Mouse (Mus musculus) kidney, postnatal 0 days (tissue): ENCODE data around the gene Rbm38. TPM values are rescaled to one million over a fixed set of nuclear protein-coding genes. Genes with fewer than 3 reads are reported as not detected.

Experiments used
- ATAC-seq: fragments of 200-750 bp; cut with Nextera tagmentation; replicated peaks from 2 replicates; pipeline ENCODE4 v1.8.0; 2017; ENCODE audit warnings: low read depth, moderate number of reproducible peaks, moderate TSS enrichment, moderate library complexity; ENCODE audit not compliant: low FRiP score
- DNase-seq: peaks from one replicate; pipeline ENCODE4 v3.0.0-alpha.2; 2016; ENCODE audit warnings: low spot score
- H3K27ac ChIP-seq: fragments of 300-500 bp; sonication (generic); 2 replicates; pipeline ENCODE4 v1.5.1; 2014; ENCODE audit warnings: mild to moderate bottlenecking
- H3K27me3 ChIP-seq: fragments of 300-500 bp; sonication (generic); 2 replicates; pipeline ENCODE4 v1.6.1; 2014; ENCODE audit warnings: low read length, mixed read lengths; ENCODE audit not compliant: insufficient read depth
- H3K36me3 ChIP-seq: fragments of 300-500 bp; sonication (generic); 2 replicates; pipeline ENCODE4 v1.6.1; 2014; ENCODE audit warnings: low read length, mixed read lengths; ENCODE audit not compliant: insufficient read depth
- H3K4me1 ChIP-seq: fragments of 300-500 bp; sonication (generic); replicated peaks from 2 replicates; pipeline ENCODE4 v1.6.1; 2014; ENCODE audit warnings: antibody characterized with exemption, low read length, mixed read lengths; ENCODE audit not compliant: insufficient read depth
- H3K4me2 ChIP-seq: fragments of 300-500 bp; sonication (generic); 2 replicates; pipeline ENCODE4 v1.6.1; 2014; ENCODE audit warnings: mild to moderate bottlenecking, low read length, moderate library complexity, mixed read lengths
- H3K4me3 ChIP-seq: fragments of 300-500 bp; sonication (generic); replicated peaks from 2 replicates; pipeline ENCODE4 v1.5.1; 2014; ENCODE audit warnings: low read depth, low read length
- H3K9ac ChIP-seq: fragments of 300-500 bp; sonication (generic); 2 replicates; pipeline ENCODE4 v1.6.1; 2014; ENCODE audit warnings: low read depth, low read length
- H3K9me3 ChIP-seq: fragments of 300-500 bp; sonication (generic); replicated peaks from 2 replicates; pipeline ENCODE4 v1.6.1; 2016; ENCODE audit warnings: low read length, inconsistent platforms, mixed read lengths
- CTCF ChIP-seq: IDR thresholded peaks from 2 replicates; pipeline ENCODE4 v1.5.1; 2016; ENCODE audit warnings: antibody characterized with exemption, low read depth, mild to moderate bottlenecking, moderate library complexity
- WGBS: fragments of 180-500 bp; shearing (Covaris S2); extraction: QIAGEN DNeasy Blood & Tissue Kit; methylation state at CpG from one replicate; pipeline ENCODE4 v1.1.7; 2014; 5-methylcytosine and 5-hydroxymethylcytosine counted together
- polyA plus RNA-seq: library from polyadenylated mRNA; unstranded; fragments of >200 nt; fragmentation: Nextera tagmentation; extraction: Ambion mirVana; gene quantifications from 2 replicates; pipeline ENCODE4 v1.2.1, GENCODE M21; 2015

The Rbm38 gene
- polyA plus RNA-seq, 1 experiment from 2014 or later, result 20.9 TPM

DNA sequence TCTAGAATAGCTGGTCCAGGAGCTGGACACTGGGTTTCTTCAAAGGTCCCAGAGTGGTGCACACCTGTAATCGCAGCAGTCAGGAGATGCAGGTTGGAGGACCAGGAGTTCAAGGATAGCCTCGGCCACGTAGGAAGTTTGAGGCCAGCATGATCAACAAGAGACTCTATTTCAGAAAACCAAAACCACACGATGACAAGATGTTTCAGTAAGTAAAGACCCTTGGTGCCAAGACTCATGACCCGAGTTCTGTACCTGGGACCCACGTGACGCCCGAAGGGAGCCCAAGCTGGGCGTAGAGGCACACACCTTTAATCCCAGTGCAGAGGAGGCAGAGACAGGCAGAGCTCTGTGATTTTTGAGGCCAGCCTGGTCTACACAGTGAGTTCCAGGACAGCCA is 62.8 kb downstream of the Rbm38 start:
- Histone ChIP-seq H3K4me1 (no peaks in the 10 kb centered on the region), H3K27ac (no peak overlapping the region), H3K27me3 (no peaks in the 10 kb centered on the region), H3K9me3 (no peaks in the 10 kb centered on the region), H3K4me2 (no peak overlapping the region), H3K36me3 (no peaks in the 10 kb centered on the region), H3K4me3 (no peak overlapping the region), H3K9ac (no peak overlapping the region)
- no peak for TF ChIP-seq CTCF
- no peak for DNase-seq
- WGBS, result 84% methylated on average over 9 of the region's 9 CpGs
- no peak for ATAC-seq

DNA sequence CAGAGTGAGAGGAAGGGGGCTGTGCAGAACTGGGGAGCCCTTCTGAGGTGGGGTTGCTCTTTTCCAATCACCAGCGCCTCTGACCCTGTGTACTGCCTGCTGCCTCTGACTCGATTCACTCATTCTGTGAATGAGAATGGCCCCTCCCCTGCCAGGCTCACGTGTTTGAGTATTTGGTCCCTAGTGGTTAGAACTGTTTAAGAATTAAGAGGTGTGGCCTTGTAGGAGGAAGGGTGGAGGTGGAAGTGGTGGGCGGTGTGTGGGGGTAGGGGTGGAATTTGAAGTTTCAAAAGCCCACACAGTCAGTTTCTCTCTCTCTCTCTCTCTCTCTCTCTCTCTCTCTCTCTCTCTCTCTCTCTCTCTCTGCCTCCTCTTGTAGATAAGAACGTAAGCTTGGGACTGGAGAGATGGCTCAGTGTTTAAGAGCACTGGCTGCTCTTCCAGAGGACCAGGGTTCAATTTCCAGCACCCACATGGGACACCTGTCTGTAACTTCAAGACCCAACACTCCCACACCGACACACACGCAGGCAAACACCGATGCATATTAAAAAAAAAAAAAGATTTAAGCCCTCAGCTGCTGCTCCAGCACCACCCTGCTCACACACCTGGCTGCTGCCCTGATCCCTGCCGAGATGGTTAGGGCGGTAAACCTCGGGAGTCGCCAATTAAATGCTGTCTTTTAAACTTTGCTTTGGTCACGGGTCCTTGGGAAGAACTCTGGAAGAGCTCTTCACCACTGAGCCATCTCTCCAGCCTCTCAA is 63.6 kb downstream of the Rbm38 start:
- H3K4me3 ChIP-seq, result no peak overlapping the region
- ATAC-seq (peak; percentile 43; the same call in 1 of the 2 replicates), DNase-seq (peak; percentile 81)
- H3K9me3 ChIP-seq, result no peaks in the 10 kb centered on the region
- peak overlapping the region; percentile 25 for H3K4me2 ChIP-seq
- H3K27me3 ChIP-seq, result no peaks in the 10 kb centered on the region
- H3K4me1 ChIP-seq, result no peaks in the 10 kb centered on the region
- 0 out of 2 replicates have a peak, but pooled peaks have one; percentile 21 for TF ChIP-seq CTCF
- no peaks in the 10 kb centered on the region for H3K36me3 ChIP-seq
- 10% methylated on average over 13 of the region's 13 CpGs for WGBS
- no peak overlapping the region for H3K9ac ChIP-seq
- H3K27ac ChIP-seq, result no peak overlapping the region

Other genes starting within 250 kb of the Rbm38 start
- 33.7 and 35.8 TPM in 2 replicates for gene Bmp7, start 80.2 kb upstream of the Rbm38 start, polyA plus RNA-seq
- 0.10 and 0.11 TPM in 2 replicates for gene Spo11, start 42.8 kb upstream of the Rbm38 start, polyA plus RNA-seq
- 117 and 124 TPM in 2 replicates for gene Rae1, start 20.4 kb upstream of the Rbm38 start, polyA plus RNA-seq
- gene Ctcfl, start 99.0 kb downstream of the Rbm38 start, polyA plus RNA-seq, result 0.08 TPM in 1 of 2 replicates, not detected in the other
- 47.2 and 67.8 TPM in 2 replicates for gene Pck1, start 132.6 kb downstream of the Rbm38 start, polyA plus RNA-seq
- 1.3 and 1.7 TPM in 2 replicates for gene Zbp1, start 198.4 kb downstream of the Rbm38 start, polyA plus RNA-seq